ENCODE assay signal across 28 mouse cellular contexts in genomic region chr2:145948402-145948954, GRCm38 (mm10). TPM values are rescaled to one million over a fixed set of nuclear protein-coding genes. Genes with fewer than 3 reads are reported as not detected.
DNase-seq lines count a peak whose midpoint lies in the region; ATAC-seq and TF ChIP-seq lines count a peak whose summit lies in the region.
"Had no signal": no experiment of that assay in that cellular context is flagged by ENCODE, and none has a peak within 500 bp of the region (broad histone marks: within the 10 kb centered on the region; RNA-seq: fewer than 3 reads in every experiment).

No protein-coding gene starts in this region.

- CTCF ChIA-PET in Patski (lab: Charles Lee) = interaction anchor here (1.0 to 1.5 kb wide), 4 partner anchors 9 to 469 kb away, joined by 3 to 6 read pairs (median 4); no protein-coding TSS in a partner anchor

- no peak for ATAC-seq in neural tube, embryonic 12.5 days (ENCODE audit: low FRiP score, low read depth)
- ATAC-seq in Patski = peak; percentile 87
- ATAC-seq: forebrain, embryonic 13.5 days; intestine, postnatal 0 days had no signal

- 81% methylated on average over 7 of the region's 7 CpGs for WGBS in neural tube, embryonic 12.5 days

- in situ Hi-C loops in Patski (cut with MboI; ENCODE audit: low pct_unique_long_range_greater_than_20kb) = no loop called here

- peak; percentile 17 for DNase-seq in adrenal gland, postnatal 14 days
- DNase-seq in adrenal gland, postnatal 4 days (ENCODE audit: low spot score in 2 of 2) = no peak
- DNase-seq in neural tube, embryonic 10.5 days (ENCODE audit: extremely low spot score, low spot score) = no peak
- peak; percentile 64 for DNase-seq in Patski (ENCODE audit: low read depth, low spot score)
- peak; percentile 47 for DNase-seq in retina, postnatal 1 day
- DNase-seq in kidney, adult 9 months = no peak
- DNase-seq: B cell, adult 2 months; cerebellum, adult 2 months; cerebellum, postnatal 14 days; gastrocnemius, postnatal 14 days; heart, postnatal 14 days; kidney, postnatal 14 days; layer of hippocampus, adult 9-11 months; right cerebral cortex, adult 18-20 months; right cerebral cortex, postnatal 4 days; thymus, adult 2 months; thymus, postnatal 36 days had no signal

- no peak overlapping the region for H3K4me2 ChIP-seq in neural tube, embryonic 12.5 days (replicated peaks)
- H3K4me2 ChIP-seq: forebrain, embryonic 13.5 days; limb, embryonic 12.5 days; liver, embryonic 15.5 days; lung, embryonic 15.5 days had no signal

- no peak overlapping the region for H3K4me3 ChIP-seq in neural tube, embryonic 12.5 days
- H3K4me3 ChIP-seq: erythroblast, embryonic 14.5 days; forebrain, embryonic 13.5 days; hindbrain, embryonic 13.5 days; limb, embryonic 12.5 days; liver, embryonic 15.5 days; lung, embryonic 15.5 days; midbrain, embryonic 13.5 days had no signal

- H3K4me1 ChIP-seq in neural tube, embryonic 12.5 days = peaks cover 21% of the 10 kb centered on the region
- H3K4me1 ChIP-seq: liver, embryonic 15.5 days; lung, embryonic 15.5 days had no signal

- H3K9me3 ChIP-seq in neural tube, embryonic 12.5 days = no peaks in the 10 kb centered on the region
- H3K9me3 ChIP-seq: forebrain, embryonic 13.5 days; hindbrain, embryonic 13.5 days; limb, embryonic 12.5 days; liver, embryonic 15.5 days; lung, embryonic 15.5 days; midbrain, embryonic 13.5 days had no signal

- H3K9ac ChIP-seq in neural tube, embryonic 12.5 days = no peak overlapping the region
- H3K9ac ChIP-seq: forebrain, embryonic 13.5 days; hindbrain, embryonic 13.5 days; limb, embryonic 12.5 days; liver, embryonic 15.5 days; lung, embryonic 15.5 days; midbrain, embryonic 13.5 days had no signal

- H3K27me3 ChIP-seq in neural tube, embryonic 12.5 days (replicated peaks) = no peaks in the 10 kb centered on the region
- H3K27me3 ChIP-seq in Patski = no peaks in the 10 kb centered on the region
- H3K27me3 ChIP-seq: hindbrain, embryonic 13.5 days; liver, embryonic 15.5 days; lung, embryonic 15.5 days had no signal

- no peaks in the 10 kb centered on the region for H3K36me3 ChIP-seq in neural tube, embryonic 12.5 days
- H3K36me3 ChIP-seq: hindbrain, embryonic 13.5 days; limb, embryonic 12.5 days; liver, embryonic 15.5 days; lung, embryonic 15.5 days; midbrain, embryonic 13.5 days had no signal

- TF ChIP-seq CTCF in Patski (IDR thresholded peaks at IDR 0.05) = no peak

- H3K27ac ChIP-seq in neural tube, embryonic 12.5 days = 0 out of 2 replicates have a peak overlapping the region, but pooled peaks have one; percentile 3
- H3K27ac ChIP-seq: forebrain, embryonic 13.5 days; limb, embryonic 12.5 days; liver, embryonic 15.5 days; lung, embryonic 15.5 days had no signal

- POLR2A ChIA-PET in Patski (lab: Charles Lee) = no interaction called here

RNA-seq across cellular contexts. Expression of gene Crnkl1, which starts 13.7 kb away (rescaled TPM):
- 24.3 and 27.3 TPM in 2 replicates for total RNA-seq in adrenal gland, postnatal 14 days (2021)
- total RNA-seq in adrenal gland, postnatal 4 days (2021) = 10 to 100 TPM; 26.4 to 27.4 TPM
- 38.0 and 41.0 TPM in 2 replicates for polyA plus RNA-seq in neural tube, embryonic 12.5 days (2016; fragmentation: Nextera tagmentation; extraction: Ambion mirVana)
- 26.1 TPM for polyA plus RNA-seq in Patski (2021)

RNA-seq across cellular contexts. Expression of gene Cfap61, which starts 13.9 kb away (rescaled TPM):
- 25.5 and 39.6 TPM in 2 replicates for total RNA-seq in adrenal gland, postnatal 14 days (2021)
- total RNA-seq in adrenal gland, postnatal 4 days (2021) = 10 to 100 TPM; 29.9 to 45.2 TPM
- 0.82 and 1.1 TPM in 2 replicates for polyA plus RNA-seq in neural tube, embryonic 12.5 days (2016; fragmentation: Nextera tagmentation; extraction: Ambion mirVana)
- polyA plus RNA-seq in Patski (2021) = 0.64 TPM
- total RNA-seq: gastrocnemius, postnatal 14 days; granulocyte monocyte progenitor cell, adult 5-6 weeks; liver, adult 2 months had no signal
- polyA plus RNA-seq: erythroblast, embryonic 14.5 days; liver, adult 2 months; liver, embryonic 15.5 days had no signal

RNA-seq across cellular contexts. Expression of gene Naa20, which starts 46.6 kb away (rescaled TPM):
- 70.7 and 76.7 TPM in 2 replicates for total RNA-seq in adrenal gland, postnatal 14 days (2021)
- 10 to 100 TPM; 73.0 to 77.8 TPM for total RNA-seq in adrenal gland, postnatal 4 days (2021)
- polyA plus RNA-seq in neural tube, embryonic 12.5 days (2016; fragmentation: Nextera tagmentation; extraction: Ambion mirVana) = 120 and 126 TPM in 2 replicates
- 85.8 TPM for polyA plus RNA-seq in Patski (2021)

Comparison
In these comparisons a context has a peak if more than half of its experiments do, and no peak if none do; other contexts are left out.
1. DNase-seq: peak in adrenal gland, postnatal 14 days (single experiment), Patski (single experiment) and retina, postnatal 1 day (single experiment); none in adrenal gland, postnatal 4 days (0 of 2), neural tube, embryonic 10.5 days (single experiment) and kidney, adult 9 months (single experiment).